Comparison of ENCODE assay signal across 19 mouse cellular contexts in genomic region chr7:66444706-66445105, GRCm38 (mm10). TPM values are rescaled to one million over a fixed set of nuclear protein-coding genes. Genes with fewer than 3 reads are reported as not detected.
DNase-seq lines count a peak whose midpoint lies in the region; TF ChIP-seq lines count a peak whose summit lies in the region.
"Had no signal": no experiment of that assay in that cellular context is flagged by ENCODE, and none has a peak within 500 bp of the region (broad histone marks: within the 10 kb centered on the region; RNA-seq: fewer than 3 reads in every experiment).

No protein-coding gene starts in this region.

- H3K4me1 ChIP-seq in heart, embryonic 10.5 days: peaks cover 9% of the 10 kb centered on the region; the same call in 1 of the 2 replicates
- H3K4me1 ChIP-seq in heart, adult 2 months (ENCODE audit: control insufficient read depth, insufficient read depth, low read length): no peaks in the 10 kb centered on the region

- no peaks in the 10 kb centered on the region for H3K9me3 ChIP-seq in heart, embryonic 10.5 days
- H3K9me3 ChIP-seq: hindbrain, embryonic 15.5 days had no signal

- H3K79me2 ChIP-seq in heart, adult 2 months (replicated peaks; ENCODE audit: control insufficient read depth, insufficient read depth, low read length): no peaks in the 10 kb centered on the region

- TF ChIP-seq POLR2A in heart, adult 2 months (IDR thresholded peaks at IDR 0.05; ENCODE audit: insufficient read depth, low read depth, low read length): no peak

- H3K27me3 ChIP-seq in heart, embryonic 10.5 days (ENCODE audit: insufficient read depth, poor library complexity, severe bottlenecking): 0 out of 2 replicates have a peak, but pooled peaks cover 5% of the 10 kb centered on the region
- H3K27me3 ChIP-seq in heart, adult 2 months (ENCODE audit: control insufficient read depth, insufficient read depth, low read length): no peaks in the 10 kb centered on the region
- H3K27me3 ChIP-seq: hindbrain, embryonic 15.5 days; neural tube, embryonic 12.5 days had no signal

- TF ChIP-seq CTCF in heart, adult 2 months (IDR thresholded peaks at IDR 0.05): no peak

- H3K9ac ChIP-seq in heart, adult 2 months (ENCODE audit: low read depth, low read length): no peak overlapping the region
- H3K9ac ChIP-seq: forebrain, postnatal 0 days; hindbrain, embryonic 15.5 days; liver, postnatal 0 days; neural tube, embryonic 12.5 days had no signal

- H3K36me3 ChIP-seq in heart, embryonic 10.5 days: no peaks in the 10 kb centered on the region
- no peaks in the 10 kb centered on the region for H3K36me3 ChIP-seq in heart, adult 2 months (ENCODE audit: control insufficient read depth, insufficient read depth, low read length)
- H3K36me3 ChIP-seq: hindbrain, embryonic 15.5 days; neural tube, embryonic 12.5 days had no signal

- peak overlapping the region; percentile 32; the same call in 1 of the 2 replicates for H3K27ac ChIP-seq in heart, embryonic 10.5 days
- no peak overlapping the region for H3K27ac ChIP-seq in heart, adult 2 months
- H3K27ac ChIP-seq: hindbrain, embryonic 15.5 days; layer of hippocampus, adult 2 months; neural tube, embryonic 12.5 days had no signal

- H3K4me3 ChIP-seq in heart, embryonic 10.5 days: no peak overlapping the region
- no peak overlapping the region for H3K4me3 ChIP-seq in heart, adult 2 months
- H3K4me3 ChIP-seq: hindbrain, embryonic 15.5 days; layer of hippocampus, adult 2 months; neural tube, embryonic 12.5 days had no signal

- TF ChIP-seq EP300 in heart, adult 2 months (IDR thresholded peaks at IDR 0.05; ENCODE audit: insufficient read depth, low read depth, low read length): no peak

- intact Hi-C loops in heart, adult 2 months (cut with DNase I): no loop called here

- WGBS in heart, embryonic 10.5 days: 69% methylated on average over 5 of the region's 5 CpGs
- WGBS in heart, adult 2 months: 73% methylated on average over 5 of the region's 5 CpGs

- DNase-seq in adrenal gland, postnatal 14 days: peak; percentile 48
- DNase-seq in adrenal gland, postnatal 25 days: no peak
- no peak for DNase-seq in heart, embryonic 10.5 days (ENCODE audit: low spot score)
- DNase-seq in heart, adult 2 months: no peak
- DNase-seq in kidney, postnatal 10 days: peak; percentile 24
- DNase-seq in kidney, adult 18-20 months: no peak
- peak; percentile 30 for DNase-seq in NIH3T3 (ENCODE audit: low read depth)
- DNase-seq in thymus, adult 18-20 months: no peak
- DNase-seq: cerebellum, adult 2 months; forebrain, postnatal 0 days; kidney, adult 2 months; kidney, postnatal 14 days; liver, postnatal 0 days; lung, postnatal 14 days; right cerebral cortex, adult 18-20 months; thymus, postnatal 14 days had no signal

RNA-seq across cellular contexts. Expression of gene Aldh1a3, which starts 17.4 kb away (rescaled TPM):
- 10.9 and 12.6 TPM in 2 replicates for total RNA-seq in adrenal gland, postnatal 14 days (2021)
- total RNA-seq in adrenal gland, postnatal 25 days (2021): 6.1 and 10.9 TPM in 2 replicates
- 0.95 and 1.6 TPM in 2 replicates for polyA plus RNA-seq in heart, embryonic 10.5 days (2016; fragmentation: Nextera tagmentation; extraction: Ambion mirVana)
- 1 to 10 TPM in 1 of 2 experiments, under 1 TPM in 1; 0.75 to 1.0 TPM for total RNA-seq in heart, adult 2 months (2021)
- 0.85 and 0.86 TPM in 2 replicates for polyA plus RNA-seq in heart, adult 2 months (2012; rRNA removed)

RNA-seq across cellular contexts. Expression of gene Lrrk1, which starts 56.6 kb away (rescaled TPM):
- total RNA-seq in adrenal gland, postnatal 14 days (2021): 12.2 and 14.6 TPM in 2 replicates
- total RNA-seq in adrenal gland, postnatal 25 days (2021): 16.6 and 18.5 TPM in 2 replicates
- 9.9 and 12.3 TPM in 2 replicates for polyA plus RNA-seq in heart, embryonic 10.5 days (2016; fragmentation: Nextera tagmentation; extraction: Ambion mirVana)
- total RNA-seq in heart, adult 2 months (2021): 1 to 10 TPM; 7.8 to 9.6 TPM
- 11.0 and 12.0 TPM in 2 replicates for polyA plus RNA-seq in heart, adult 2 months (2012; rRNA removed)

Comparison
In these comparisons a context has a peak if more than half of its experiments do, and no peak if none do; other contexts are left out.
1. DNase-seq: peak in adrenal gland, postnatal 14 days (single experiment), kidney, postnatal 10 days (single experiment) and NIH3T3 (single experiment); none in adrenal gland, postnatal 25 days (single experiment), heart, embryonic 10.5 days (single experiment), heart, adult 2 months (0 of 2), kidney, adult 18-20 months (single experiment) and thymus, adult 18-20 months (0 of 2).